Mouse (Mus musculus) adrenal gland, postnatal 14 days (tissue): Measurements from ENCODE around the gene Gm10382. TPM values are rescaled to one million over a fixed set of nuclear protein-coding genes. Genes with fewer than 3 reads are reported as not detected.
"Not testable (repeated sequence)": the region's sequence is repeated elsewhere in the genome, so short reads cannot be mapped to it uniquely, and the experiment has no call there.

Experiments
- DNase-seq: peaks from one replicate; pipeline ENCODE4 v3.0.0; 2021; ENCODE audit warnings: mixed read lengths
- total RNA-seq: library from RNA; stranded (reverse); gene quantifications from 2 replicates; pipeline ENCODE4 v1.2.3, GENCODE M21; 2021

Gm10382 gene
- total RNA-seq, 1 experiment from 2014 or later: 0.26 TPM

GRCm38 (mm10) chr5:125418636-125419035, 29.5 kb downstream of the Gm10382 start:
- no peak for DNase-seq

GRCm38 (mm10) chr5:125419124-125419523, 30.0 kb downstream of the Gm10382 start:
- no peak for DNase-seq

- DNase-seq: no peak
These were observed 36.7 kb downstream of the Gm10382 start for GRCm38 (mm10) chr5:125425698-125426276.

GRCm38 (mm10) chr5:125426343-125426742, 37.2 kb downstream of the Gm10382 start:
- DNase-seq: peak; percentile 61

- not testable (repeated sequence) for DNase-seq
These were observed 43.2 kb downstream of the Gm10382 start for GRCm38 (mm10) chr5:125432324-125432723.

- DNase-seq: peak; percentile 97
These were observed 44.7 kb downstream of the Gm10382 start, which contains the start of gene Dhx37 for GRCm38 (mm10) chr5:125433793-125434337. Dhx37 (minus strand) TSS chr5:125434121.

- DNase-seq: not testable (repeated sequence)
These were observed 45.2 kb downstream of the Gm10382 start for GRCm38 (mm10) chr5:125434347-125434746.

Other genes starting within 250 kb of the Gm10382 start
- 165 and 192 TPM in 2 replicates for gene Ncor2, start 210.1 kb upstream of the Gm10382 start, total RNA-seq
- 1,757 and 2,166 TPM in 2 replicates for gene Scarb1, start 48.2 kb upstream of the Gm10382 start, total RNA-seq
- gene Ubc, start 880 bp downstream of the Gm10382 start, total RNA-seq: 1,142 and 1,189 TPM in 2 replicates
- gene Dhx37, start 44.8 kb downstream of the Gm10382 start, total RNA-seq: 14.6 and 15.7 TPM in 2 replicates
- 24.0 and 27.9 TPM in 2 replicates for gene Bri3bp, start 52.2 kb downstream of the Gm10382 start, total RNA-seq
- 25.4 and 27.3 TPM in 2 replicates for gene Aacs, start 86.5 kb downstream of the Gm10382 start, total RNA-seq
- 0.74 and 1.4 TPM in 2 replicates for gene Tmem132b, start 142.5 kb downstream of the Gm10382 start, total RNA-seq